Mouse (Mus musculus) spleen, adult 2 months (tissue): Measurements from ENCODE around the gene Gm17019.
"Not testable (repeated sequence)": the region's sequence is repeated elsewhere in the genome, so short reads cannot be mapped to it uniquely, and the experiment has no call there.

Experiments used
- CTCF ChIP-seq: fragments of 200-500 bp; IDR thresholded peaks from 2 replicates; pipeline ENCODE4 v1.5.1; 2011; ENCODE audit warnings: mild to moderate bottlenecking, inconsistent platforms; ENCODE audit not compliant: insufficient read depth, insufficient read length, insufficient replicate concordance; ENCODE audit errors: extremely low read depth
- POLR2A ChIP-seq: fragments of 200-500 bp; IDR thresholded peaks from 2 replicates; pipeline ENCODE4 v1.6.1; 2011; ENCODE audit warnings: low read depth, low read length, inconsistent platforms

GRCm38 (mm10) chr5:15006288-15006687 is 26.5 kb downstream of the Gm17019 start:
- TF ChIP-seq POLR2A, CTCF: not testable (repeated sequence)
